21 mouse cellular contexts compared by ENCODE assay signal in genomic region chr11:5353032-5353431, GRCm38 (mm10).
DNase-seq lines count a peak whose midpoint lies in the region; ATAC-seq and TF ChIP-seq lines count a peak whose summit lies in the region.
"Had no signal": no experiment of that assay in that cellular context is flagged by ENCODE, and none has a peak within 500 bp of the region (broad histone marks: within the 10 kb centered on the region; RNA-seq: fewer than 3 reads in every experiment).

No protein-coding gene starts in this region.

- no peaks in the 10 kb centered on the region for H3K4me1 ChIP-seq in kidney, postnatal 0 days (replicated peaks; ENCODE audit: insufficient read depth, low read length)
- no peaks in the 10 kb centered on the region; the same call in 1 of the 2 replicates for H3K4me1 ChIP-seq in lung, postnatal 0 days (ENCODE audit: insufficient read depth, low read depth, low read length)
- H3K4me1 ChIP-seq: embryonic facial prominence, embryonic 10.5 days; forebrain, embryonic 13.5 days; hindbrain, embryonic 15.5 days had no signal

- no peak overlapping the region for H3K4me3 ChIP-seq in kidney, postnatal 0 days (replicated peaks; ENCODE audit: low read depth, low read length)
- H3K4me3 ChIP-seq in lung, postnatal 0 days (ENCODE audit: low read depth, low read length), result no peak overlapping the region
- H3K4me3 ChIP-seq: embryonic facial prominence, embryonic 10.5 days; forebrain, embryonic 13.5 days; heart, adult 2 months; heart, embryonic 12.5 days; hindbrain, embryonic 15.5 days had no signal

- no peaks in the 10 kb centered on the region for H3K27me3 ChIP-seq in kidney, postnatal 0 days (ENCODE audit: insufficient read depth, low read length)
- no peaks in the 10 kb centered on the region for H3K27me3 ChIP-seq in lung, postnatal 0 days (replicated peaks; ENCODE audit: insufficient read depth, low read length)
- H3K27me3 ChIP-seq: CH12.LX; forebrain, embryonic 13.5 days; heart, embryonic 12.5 days; hindbrain, embryonic 15.5 days had no signal

- DNase-seq in kidney, postnatal 0 days (ENCODE audit: low spot score), result peak; percentile 3
- DNase-seq in kidney, adult 11 months, result no peak
- DNase-seq in lung, postnatal 0 days (ENCODE audit: low spot score), result peak; percentile 87
- DNase-seq in lung, postnatal 10 days, result no peak
- DNase-seq in NIH3T3 (ENCODE audit: low read depth), result peak; percentile 79
- peak; percentile 26 for DNase-seq in lung, postnatal 25 days (ENCODE audit: low spot score)
- DNase-seq in adrenal gland, adult 8-10 months, result no peak
- DNase-seq in gastrocnemius, postnatal 36 days, result no peak
- DNase-seq: adrenal gland, postnatal 10 days; cerebellum, adult 11-12 months; cerebellum, adult 9-10 months; cerebellum, postnatal 36 days; forebrain, postnatal 0 days; gastrocnemius, postnatal 14 days; heart, adult 2 months; heart, postnatal 36 days had no signal

- peak; percentile 93 for TF ChIP-seq EP300 in lung, postnatal 0 days (IDR thresholded peaks at IDR 0.05)

- H3K4me2 ChIP-seq in kidney, postnatal 0 days (ENCODE audit: low read length), result no peak overlapping the region
- H3K4me2 ChIP-seq in lung, postnatal 0 days (replicated peaks; ENCODE audit: low read depth, low read length), result no peak overlapping the region
- H3K4me2 ChIP-seq: forebrain, embryonic 13.5 days; heart, embryonic 12.5 days; hindbrain, embryonic 15.5 days had no signal

- no peak for ATAC-seq in kidney, postnatal 0 days (replicated peaks; ENCODE audit: low FRiP score, low read depth)
- peak; percentile 68 for ATAC-seq in lung, postnatal 0 days
- ATAC-seq: forebrain, embryonic 13.5 days; forebrain, postnatal 0 days had no signal

- H3K9me3 ChIP-seq in kidney, postnatal 0 days (replicated peaks; ENCODE audit: low read length), result no peaks in the 10 kb centered on the region
- no peaks in the 10 kb centered on the region for H3K9me3 ChIP-seq in lung, postnatal 0 days (ENCODE audit: low read length)
- H3K9me3 ChIP-seq: embryonic facial prominence, embryonic 10.5 days; forebrain, embryonic 13.5 days; heart, embryonic 12.5 days; hindbrain, embryonic 15.5 days had no signal

- intact Hi-C loops in gastrocnemius, postnatal 36 days (cut with DNase I), result no loop called here

- H3K27ac ChIP-seq in kidney, postnatal 0 days, result no peak overlapping the region
- no peak overlapping the region for H3K27ac ChIP-seq in lung, postnatal 0 days (ENCODE audit: low read length)
- H3K27ac ChIP-seq: embryonic facial prominence, embryonic 10.5 days; forebrain, embryonic 13.5 days; heart, adult 2 months; hindbrain, embryonic 15.5 days had no signal

- H3K9ac ChIP-seq in kidney, postnatal 0 days (ENCODE audit: low read depth, low read length), result no peak overlapping the region
- H3K9ac ChIP-seq in lung, postnatal 0 days (replicated peaks; ENCODE audit: low read depth), result no peak overlapping the region
- H3K9ac ChIP-seq: forebrain, embryonic 13.5 days; forebrain, postnatal 0 days; heart, embryonic 12.5 days; hindbrain, embryonic 15.5 days had no signal

- no peaks in the 10 kb centered on the region for H3K36me3 ChIP-seq in kidney, postnatal 0 days (ENCODE audit: insufficient read depth, low read length)
- no peaks in the 10 kb centered on the region for H3K36me3 ChIP-seq in lung, postnatal 0 days (ENCODE audit: insufficient read depth, low read length)
- H3K36me3 ChIP-seq: heart, embryonic 12.5 days; hindbrain, embryonic 15.5 days had no signal

- TF ChIP-seq CTCF in kidney, postnatal 0 days (IDR thresholded peaks at IDR 0.05; ENCODE audit: low read depth), result no peak
- TF ChIP-seq CTCF in lung, postnatal 0 days (IDR thresholded peaks at IDR 0.05), result no peak

Comparison
In these comparisons a context has a peak if more than half of its experiments do, and no peak if none do; other contexts are left out.
1. DNase-seq: peak in kidney, postnatal 0 days (single experiment), lung, postnatal 0 days (single experiment), NIH3T3 (single experiment) and lung, postnatal 25 days (single experiment); none in kidney, adult 11 months (single experiment), lung, postnatal 10 days (single experiment), adrenal gland, adult 8-10 months (single experiment) and gastrocnemius, postnatal 36 days (0 of 2).